Mouse (Mus musculus): ENCODE measurements around the gene Zfp36l3. TPM values are rescaled to one million over a fixed set of nuclear protein-coding genes. Genes with fewer than 3 reads are reported as not detected.
"Not testable (repeated sequence)": the region's sequence is repeated elsewhere in the genome, so short reads cannot be mapped to it uniquely, and the experiment has no call there.

Gene Zfp36l3
- polyA plus RNA-seq (2012; ENCODE audit: insufficient read depth, insufficient read length, missing spikeins) = not detected in 2 replicates

DNA sequence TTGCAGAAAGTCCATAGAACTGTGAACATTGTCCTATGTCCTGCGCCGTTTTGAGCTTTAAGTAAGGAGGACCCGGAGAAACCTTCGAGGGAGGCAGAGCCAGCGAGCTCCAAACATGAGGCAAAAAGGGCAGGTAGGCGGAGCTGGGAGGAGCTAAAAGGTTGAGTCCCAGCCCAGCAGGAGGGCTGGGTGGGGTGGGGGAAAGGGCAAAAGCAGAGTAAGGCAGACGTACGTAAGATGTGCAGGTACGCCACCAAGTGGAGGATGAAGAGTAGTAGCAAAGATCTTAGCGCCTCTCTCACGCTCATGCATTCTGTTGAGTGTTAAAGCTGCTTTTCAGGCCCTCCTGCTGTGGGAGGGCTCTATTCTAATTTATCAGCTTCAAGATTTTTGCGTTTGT lies at the start of gene Zfp36l3:
TSS of gene Zfp36l3 (minus strand) at position 119 of the 400 bp plus-strand sequence.
- H3K4me1 ChIP-seq (ENCODE audit: control insufficient read depth, insufficient read depth, insufficient read length, low read length) = no peaks in the 10 kb centered on the region
- H3K4me3 ChIP-seq (ENCODE audit: insufficient read depth, low read depth, low read length) = no peak within 1 kb of the TSS
- H3K27ac ChIP-seq (replicated peaks; ENCODE audit: low read depth, low read length) = no peak within 1 kb of the TSS

DNA sequence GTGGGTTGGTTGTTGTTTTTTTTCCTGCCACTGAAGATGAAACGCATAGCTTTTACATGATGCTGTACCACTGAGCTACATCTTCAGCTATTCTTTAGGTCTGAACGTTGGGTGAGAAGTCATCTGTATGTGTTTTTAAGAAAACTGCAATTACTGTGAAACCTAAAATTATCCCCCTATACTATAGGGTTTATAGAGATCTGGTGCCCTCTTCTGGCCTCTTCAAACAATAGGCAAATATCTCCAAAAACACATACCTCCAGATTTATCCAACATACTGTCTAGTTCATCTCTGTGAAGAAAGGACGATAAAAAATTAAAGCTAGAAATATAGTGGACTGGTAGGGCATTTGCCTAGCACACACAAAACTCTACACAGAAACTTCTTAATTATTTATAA lies 22.9 kb upstream of the Zfp36l3 start:
- Histone ChIP-seq H3K27ac (replicated peaks; ENCODE audit: low read depth, low read length) (no peak overlapping the region), H3K4me3 (ENCODE audit: insufficient read depth, low read depth, low read length) (no peak overlapping the region), H3K4me1 (ENCODE audit: control insufficient read depth, insufficient read depth, insufficient read length, low read length) (no peaks in the 10 kb centered on the region)

DNA sequence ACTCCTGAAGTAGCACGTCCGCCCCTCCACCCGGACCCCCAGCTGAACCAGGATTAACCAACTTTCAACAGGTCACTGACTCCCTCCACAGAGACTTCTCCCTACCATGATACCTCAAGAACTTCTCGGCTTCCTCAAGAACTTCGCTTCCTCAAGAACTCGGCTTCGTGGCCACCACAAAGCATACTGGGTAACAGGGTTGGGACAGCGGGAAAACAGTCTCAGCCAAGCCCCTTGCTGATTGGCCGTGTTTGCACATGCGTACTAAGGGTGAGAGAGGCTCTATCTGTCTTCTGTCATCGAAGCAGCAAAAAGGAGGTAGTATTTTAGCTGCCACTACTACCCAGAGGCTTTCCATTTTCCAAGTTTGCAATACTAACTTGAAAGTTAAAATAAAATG lies 21.3 kb upstream of the Zfp36l3 start, which contains the start of gene Xlr:
TSS of gene Xlr (minus strand) at position 188 of the 400 bp plus-strand sequence.
- not testable (repeated sequence) for H3K4me3 ChIP-seq (ENCODE audit: insufficient read depth, low read depth, low read length); H3K27ac ChIP-seq (replicated peaks; ENCODE audit: low read depth, low read length); H3K4me1 ChIP-seq (ENCODE audit: control insufficient read depth, insufficient read depth, insufficient read length, low read length)

DNA sequence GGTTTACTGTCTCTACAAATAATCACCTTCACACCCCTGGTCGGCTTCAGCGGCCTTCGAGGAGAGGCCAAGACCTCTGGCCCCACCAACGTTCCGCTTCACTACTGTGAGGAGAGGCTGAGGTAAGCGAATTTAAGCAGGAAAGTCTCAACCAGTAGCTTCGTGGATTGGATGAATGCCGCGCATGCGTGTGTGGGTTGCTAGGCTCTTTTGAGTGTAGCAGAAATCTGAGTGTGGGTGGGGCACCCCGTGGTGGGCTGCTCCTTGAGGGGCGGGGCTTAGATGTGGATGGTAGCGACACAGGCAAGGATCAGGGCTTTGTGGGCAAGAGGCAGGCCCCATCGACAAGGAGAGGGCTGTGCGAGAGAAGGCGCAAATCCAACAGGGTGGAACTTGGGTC lies 18.5 kb downstream of the Zfp36l3 start, which contains the start of gene 1700013H16Rik:
TSS of gene 1700013H16Rik (minus strand) at position 96 of the 400 bp plus-strand sequence.
- Histone ChIP-seq H3K4me3 (ENCODE audit: insufficient read depth, low read depth, low read length) (no peak within 1 kb of the TSS), H3K27ac (replicated peaks; ENCODE audit: low read depth, low read length) (no peak within 1 kb of the TSS), H3K4me1 (ENCODE audit: control insufficient read depth, insufficient read depth, insufficient read length, low read length) (no peaks in the 10 kb centered on the region)

DNA sequence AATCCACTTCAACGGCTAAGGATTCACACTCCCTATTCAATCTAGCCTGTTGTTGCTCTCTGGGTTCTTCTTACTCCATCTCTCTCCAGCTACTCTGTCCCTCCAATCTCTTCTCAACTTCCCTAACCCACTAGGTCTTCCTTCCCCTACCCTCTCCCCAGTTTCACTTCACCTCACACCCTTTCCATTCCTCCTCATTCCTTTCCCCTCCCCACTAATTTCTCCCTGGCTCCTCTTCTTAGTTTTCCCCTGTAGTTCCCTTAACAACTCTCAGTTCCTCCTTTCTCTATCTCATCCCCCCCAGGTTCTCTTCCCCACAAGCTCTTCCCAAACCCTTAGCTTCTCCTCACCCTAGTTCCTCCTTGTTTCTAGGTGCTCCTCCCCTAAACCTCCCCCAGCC lies 23.3 kb downstream of the Zfp36l3 start:
- Histone ChIP-seq H3K4me1 (ENCODE audit: control insufficient read depth, insufficient read depth, insufficient read length, low read length) (no peaks in the 10 kb centered on the region), H3K4me3 (ENCODE audit: insufficient read depth, low read depth, low read length) (no peak overlapping the region), H3K27ac (replicated peaks; ENCODE audit: low read depth, low read length) (no peak overlapping the region)

DNA sequence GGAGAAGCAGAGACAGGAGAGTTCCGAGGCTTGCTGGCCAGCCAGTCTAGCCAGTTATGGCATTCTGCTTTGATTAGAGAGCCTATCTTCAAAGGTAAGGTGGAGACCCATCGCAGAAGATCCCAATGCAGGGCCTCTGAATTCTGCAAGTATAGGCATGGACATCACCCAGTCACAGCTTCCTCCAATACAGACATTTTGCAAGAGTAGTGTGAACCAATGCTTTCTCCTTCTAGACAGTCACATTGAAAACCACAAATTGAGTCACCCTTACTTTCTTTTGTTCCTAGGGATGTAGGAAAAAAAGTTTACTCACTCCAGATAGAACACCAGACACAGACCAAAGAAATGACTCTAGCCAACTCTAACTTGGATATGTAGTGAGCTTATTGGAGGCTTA lies 47.2 kb downstream of the Zfp36l3 start:
- H3K4me3 ChIP-seq (ENCODE audit: insufficient read depth, low read depth, low read length) = no peak overlapping the region
- no peaks in the 10 kb centered on the region for H3K4me1 ChIP-seq (ENCODE audit: control insufficient read depth, insufficient read depth, insufficient read length, low read length)
- no peak overlapping the region for H3K27ac ChIP-seq (replicated peaks; ENCODE audit: low read depth, low read length)

DNA sequence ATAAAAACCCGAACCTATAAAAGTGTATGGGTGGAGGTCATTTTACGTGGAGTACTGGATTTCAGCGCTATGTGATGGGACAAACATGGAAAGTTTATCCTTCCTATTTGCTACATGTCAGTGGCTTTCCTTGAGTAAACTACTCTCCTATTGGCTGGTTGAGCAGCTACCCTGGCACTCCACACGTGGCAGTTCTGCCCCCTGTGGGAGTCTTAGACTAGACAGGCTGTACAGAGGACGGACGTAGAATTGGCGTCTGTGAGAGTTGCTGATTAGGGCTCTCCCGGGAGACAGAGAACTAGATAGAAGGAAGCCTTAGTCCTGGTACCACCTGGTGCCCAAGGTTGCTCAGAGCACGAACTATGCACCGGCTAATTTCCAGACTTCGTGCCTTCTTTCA lies 51.6 kb downstream of the Zfp36l3 start, which contains the start of gene 4930502E18Rik:
TSS of gene 4930502E18Rik (plus strand) at position 231 of the 400 bp plus-strand sequence.
- H3K4me1 ChIP-seq (ENCODE audit: control insufficient read depth, insufficient read depth, insufficient read length, low read length) = no peaks in the 10 kb centered on the region
- H3K4me3 ChIP-seq (ENCODE audit: insufficient read depth, low read depth, low read length) = no peak within 1 kb of the TSS

More for the DNA sequence above, 51.6 kb downstream of the Zfp36l3 start, which contains the start of gene 4930502E18Rik:
- no peak within 1 kb of the TSS for H3K27ac ChIP-seq (replicated peaks; ENCODE audit: low read depth, low read length)

Other genes with a start within 250 kb of the Zfp36l3 start
- gene Rtl8c, start 168.4 kb downstream of the Zfp36l3 start, polyA plus RNA-seq (2012; ENCODE audit: insufficient read depth, insufficient read length, missing spikeins) = 7.7 and 10.1 TPM in 2 replicates
- not detected in 2 replicates for gene Gm14597, start 167.4 kb downstream of the Zfp36l3 start, polyA plus RNA-seq (2012; ENCODE audit: insufficient read depth, insufficient read length, missing spikeins)
- gene Rtl8a, start 132.7 kb downstream of the Zfp36l3 start, polyA plus RNA-seq (2012; ENCODE audit: insufficient read depth, insufficient read length, missing spikeins) = 42.4 and 42.7 TPM in 2 replicates
- gene Rtl8b, start 106.0 kb downstream of the Zfp36l3 start, polyA plus RNA-seq (2012; ENCODE audit: insufficient read depth, insufficient read length, missing spikeins) = 15.3 and 19.4 TPM in 2 replicates
- gene 4930502E18Rik, start 51.6 kb downstream of the Zfp36l3 start, polyA plus RNA-seq (2012; ENCODE audit: insufficient read depth, insufficient read length, missing spikeins) = not detected in 2 replicates
- not detected in 2 replicates for gene 1700013H16Rik, start 18.6 kb downstream of the Zfp36l3 start, polyA plus RNA-seq (2012; ENCODE audit: insufficient read depth, insufficient read length, missing spikeins)
- 1.5 and 2.3 TPM in 2 replicates for gene Xlr, start 21.3 kb upstream of the Zfp36l3 start, polyA plus RNA-seq (2012; ENCODE audit: insufficient read depth, insufficient read length, missing spikeins)